Mouse (Mus musculus) forelimb bud, embryonic 11.5 days (tissue): ENCODE data around the gene Gpa33.
"Not testable (repeated sequence)": the region's sequence is repeated elsewhere in the genome, so short reads cannot be mapped to it uniquely, and the experiment has no call there.

Experiments used
- DNase-seq: peaks from one replicate; pipeline ENCODE4 v3.0.0-alpha.2; 2012; ENCODE audit warnings: low read depth, low spot score

Gene Gpa33

DNA sequence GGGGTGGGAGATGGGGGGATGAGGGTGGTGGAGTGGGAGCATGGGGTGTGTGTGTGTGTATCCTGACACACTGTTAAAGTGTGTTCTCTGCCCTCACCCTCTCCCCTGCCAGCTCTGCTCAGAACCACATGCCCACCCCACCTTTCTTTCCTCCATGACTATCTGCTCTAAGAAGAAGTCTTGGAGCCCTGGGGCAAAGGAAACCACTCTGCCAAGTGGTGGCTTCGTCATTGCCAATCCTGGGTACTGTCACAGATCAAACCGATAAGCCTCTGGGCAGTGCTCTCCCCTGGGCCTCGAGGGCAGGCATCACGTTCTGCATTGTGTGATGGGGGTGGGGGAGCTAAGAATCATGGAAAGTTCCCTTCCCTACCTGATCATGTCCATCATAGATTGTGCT is 2.3 kb downstream of the Gpa33 start:
- DNase-seq = no peak

DNA sequence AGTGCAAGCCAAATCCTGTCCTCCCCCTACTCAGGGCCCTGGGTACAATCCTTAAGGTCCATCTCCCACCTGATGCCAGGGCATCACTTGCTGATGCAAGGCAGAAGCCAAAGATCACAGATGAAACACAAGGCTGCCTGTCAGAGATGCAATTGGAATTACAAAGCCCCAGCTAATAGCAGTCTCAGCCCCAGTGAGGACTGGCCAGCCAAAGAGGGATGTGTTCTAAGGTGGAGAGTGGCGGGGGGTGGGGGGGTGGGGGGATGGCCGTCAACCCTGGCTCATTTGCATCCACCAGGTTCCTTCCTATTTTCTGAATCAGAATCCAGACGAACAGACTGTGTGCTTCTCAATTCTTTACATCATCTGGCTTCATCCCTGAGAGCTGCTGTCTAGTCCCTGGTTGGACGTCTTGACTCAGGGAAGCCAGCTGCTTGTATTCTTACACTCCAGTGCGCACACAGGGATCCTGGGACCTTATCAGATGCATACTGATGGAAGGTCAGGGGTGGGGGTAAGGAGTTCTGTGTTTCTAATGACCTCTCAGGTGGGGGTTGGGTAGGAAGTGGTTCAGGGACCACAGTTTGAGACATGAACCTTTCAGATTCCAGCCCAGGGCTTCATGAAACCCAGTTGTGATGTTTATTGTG is 5.2 kb downstream of the Gpa33 start:
- DNase-seq = no peak

GRCm38 (mm10) chr1:166137244-166137938 is 7.4 kb downstream of the Gpa33 start:
- no peak for DNase-seq

- DNase-seq = no peak
These were observed 8.1 kb downstream of the Gpa33 start for GRCm38 (mm10) chr1:166138136-166138535.

DNA sequence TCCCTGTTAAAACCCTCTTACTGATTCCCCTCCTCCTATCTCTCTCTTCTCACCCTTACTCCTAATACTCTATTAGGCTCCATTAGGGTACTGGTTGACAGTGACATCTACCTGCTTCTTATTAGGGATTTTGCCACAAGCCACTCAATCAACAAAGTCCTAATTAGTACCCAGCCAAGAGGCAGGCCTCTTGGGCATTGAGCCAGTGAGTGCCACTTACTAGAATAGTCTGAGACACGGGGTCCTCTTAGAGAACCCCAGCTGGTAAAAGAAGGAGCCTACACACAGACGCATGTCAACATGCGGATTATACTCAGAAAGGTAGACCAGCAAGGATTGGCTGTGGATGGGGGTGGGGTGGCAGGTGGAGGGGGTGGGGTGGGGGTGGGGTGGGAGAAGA is 9.1 kb downstream of the Gpa33 start:
- no peak for DNase-seq

- no peak for DNase-seq
These were observed 9.7 kb downstream of the Gpa33 start for GRCm38 (mm10) chr1:166139620-166140184.

DNA sequence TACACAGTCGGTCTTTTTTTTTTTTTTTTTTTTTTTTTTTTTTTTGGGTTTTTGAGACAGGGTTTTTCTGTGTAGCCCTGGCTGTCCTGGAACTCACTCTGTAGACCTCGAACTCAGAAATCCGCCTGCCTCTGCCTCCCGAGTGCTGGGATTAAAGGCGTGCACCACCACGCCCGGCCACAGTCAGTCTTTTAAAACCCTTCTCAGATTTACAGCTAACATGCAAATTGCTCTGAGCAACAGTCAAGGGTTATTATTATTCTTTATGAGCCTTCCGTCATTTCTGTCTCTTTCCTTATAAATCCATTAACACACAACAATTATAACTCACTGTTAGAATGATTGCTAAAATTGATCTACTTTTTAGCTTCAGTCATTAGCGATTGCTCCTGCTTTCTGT is 11.8 kb downstream of the Gpa33 start:
- not testable (repeated sequence) for DNase-seq

DNA sequence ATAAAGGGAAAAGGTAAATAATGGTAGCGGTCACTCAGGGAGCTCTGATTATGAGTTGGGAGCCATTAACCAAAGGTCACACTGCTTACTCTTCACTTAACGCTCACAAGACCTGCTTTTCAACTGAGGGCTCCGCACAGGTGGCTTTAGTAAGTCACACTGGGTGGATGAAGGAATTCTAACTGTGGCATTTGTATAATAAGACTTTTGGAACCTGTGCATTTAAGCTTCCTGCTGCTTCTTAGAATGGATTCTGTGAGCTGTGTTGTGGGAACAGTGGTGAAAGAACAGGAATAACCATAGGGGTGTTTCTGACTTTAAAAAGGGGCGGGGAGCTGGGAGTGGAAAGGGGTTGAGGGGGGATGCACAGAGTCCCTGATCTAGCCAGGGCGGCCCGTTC is 12.3 kb downstream of the Gpa33 start:
- DNase-seq = no peak

- no peak for DNase-seq
These were observed 16.6 kb downstream of the Gpa33 start for GRCm38 (mm10) chr1:166146626-166147025.

DNA sequence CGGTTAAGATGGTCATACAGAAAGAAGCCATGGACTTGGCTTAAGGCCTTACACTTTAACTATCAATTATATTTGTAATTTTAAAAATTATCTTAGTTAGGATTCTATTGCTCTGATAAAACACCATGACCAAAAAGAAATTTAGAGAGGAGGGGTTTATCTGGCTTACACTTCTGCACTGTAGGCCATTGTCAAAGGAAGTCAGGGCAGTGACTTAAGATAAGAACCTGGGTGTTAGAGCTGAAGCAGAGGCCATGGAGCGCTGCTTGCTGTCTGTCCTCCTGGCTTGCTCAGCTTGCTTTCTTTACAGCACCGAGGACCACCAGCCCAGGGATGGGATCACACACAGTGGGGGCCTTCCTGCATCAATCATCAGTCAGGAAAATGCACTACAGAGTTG is 17.6 kb downstream of the Gpa33 start:
- DNase-seq = no peak

GRCm38 (mm10) chr1:166149441-166149840 is 19.4 kb downstream of the Gpa33 start:
- DNase-seq = no peak

DNA sequence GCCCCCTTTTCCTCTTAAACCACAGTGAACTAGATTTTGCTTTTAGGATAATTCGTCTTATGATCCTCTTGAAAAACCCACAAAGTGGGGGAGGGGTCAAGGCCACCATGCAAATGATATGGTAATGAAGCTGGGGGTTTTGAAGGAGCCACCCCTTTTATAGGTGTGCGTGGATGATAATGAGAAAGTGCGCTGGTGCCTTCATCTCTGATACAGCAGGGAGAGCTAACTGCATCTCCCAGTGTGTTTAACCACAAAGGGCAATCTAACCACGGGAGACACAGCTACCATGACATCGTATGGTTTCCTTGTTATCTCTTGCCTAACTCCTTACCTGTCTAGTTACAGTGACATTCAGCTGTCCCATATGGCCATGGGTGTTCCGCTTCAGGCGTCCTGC is 20.0 kb downstream of the Gpa33 start:
- DNase-seq = no peak

- no peak for DNase-seq
These were observed 21.3 kb downstream of the Gpa33 start for GRCm38 (mm10) chr1:166151341-166151740.

GRCm38 (mm10) chr1:166152034-166152433 is 22.0 kb downstream of the Gpa33 start:
- no peak for DNase-seq

DNA sequence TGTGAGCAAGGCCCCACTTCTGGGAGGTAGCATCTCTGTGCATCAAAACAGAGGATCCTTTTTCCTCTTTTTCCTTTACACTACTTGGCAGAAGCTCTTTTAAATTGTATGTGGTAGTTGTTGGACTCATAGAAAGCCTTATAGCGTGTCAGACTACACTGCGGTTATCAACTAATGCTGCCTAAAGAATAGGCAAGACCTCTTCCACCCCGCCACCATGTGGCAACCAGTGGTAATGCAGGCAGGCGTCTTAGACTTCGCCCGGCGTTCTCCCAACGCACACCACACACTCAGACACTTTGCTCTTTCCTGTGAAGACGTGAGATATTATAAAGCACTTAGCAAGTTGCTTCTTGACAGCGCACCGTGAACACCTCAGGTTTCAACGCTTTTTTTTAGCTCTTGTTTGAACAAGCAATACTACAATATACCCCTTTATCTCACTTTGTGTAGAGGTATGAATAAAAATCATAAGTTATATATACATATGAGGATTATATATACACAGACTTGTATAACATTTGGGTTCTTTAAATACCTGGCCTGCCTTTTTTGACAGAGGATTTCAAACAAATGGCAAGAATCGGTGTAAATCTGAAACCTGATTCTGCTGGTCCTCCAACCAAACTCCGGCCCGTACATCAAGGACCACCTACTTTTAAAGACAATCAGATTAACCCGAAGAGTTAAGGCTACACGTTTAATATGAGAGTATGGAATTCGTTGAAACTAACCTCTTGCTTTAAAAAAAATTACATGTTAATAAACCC is 23.5 kb downstream of the Gpa33 start:
- peak; percentile 87 for DNase-seq

- DNase-seq = peak; percentile 80
These were observed 24.4 kb downstream of the Gpa33 start for GRCm38 (mm10) chr1:166154162-166155112.

GRCm38 (mm10) chr1:166155113-166155494 is 25.1 kb downstream of the Gpa33 start:
- DNase-seq = no peak

GRCm38 (mm10) chr1:166157712-166158111 is 27.7 kb downstream of the Gpa33 start:
- no peak for DNase-seq

DNA sequence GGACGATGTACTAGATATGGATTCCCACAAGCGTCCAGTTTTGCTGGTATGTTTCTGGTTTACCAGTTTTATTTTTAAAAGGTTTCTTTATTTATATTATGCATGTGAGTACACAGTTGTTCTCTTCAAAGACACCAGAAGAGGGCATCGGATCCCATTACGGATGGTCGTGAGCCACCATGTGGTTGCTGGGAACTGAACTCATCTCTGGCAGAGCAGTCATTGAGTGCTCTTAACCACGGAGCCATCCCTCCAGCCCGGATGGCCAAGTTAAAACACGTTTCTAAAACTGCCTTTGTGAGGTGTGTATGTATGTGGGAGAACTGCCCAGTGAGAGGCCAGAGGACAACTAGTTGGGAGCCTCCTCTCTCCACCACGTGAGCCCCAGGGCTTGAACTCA is 28.6 kb downstream of the Gpa33 start:
- DNase-seq = no peak

DNA sequence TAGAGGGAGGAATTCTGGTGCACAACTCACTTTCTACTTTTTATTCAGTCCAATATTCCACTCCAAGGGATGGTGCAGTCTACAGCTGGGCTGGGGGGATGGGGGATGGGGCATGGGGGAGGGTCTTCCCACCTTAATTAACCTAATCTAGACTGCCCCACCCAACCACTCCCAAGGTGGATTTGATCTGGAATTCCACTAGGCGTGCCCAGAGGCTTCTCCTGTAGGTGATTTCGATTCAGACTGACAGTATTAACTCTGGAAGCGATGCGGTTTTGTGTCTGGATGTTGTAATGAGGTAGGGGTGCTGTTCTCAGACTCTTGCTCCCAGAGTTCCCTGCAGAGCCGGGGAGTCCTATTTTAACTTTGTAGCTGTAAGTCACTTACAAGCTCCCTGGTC is 30.1 kb downstream of the Gpa33 start:
- DNase-seq = no peak
